Mouse (Mus musculus) urinary bladder, postnatal 14 days (tissue): Measurements from ENCODE around the gene Cts3.
"Not testable (repeated sequence)": the region's sequence is repeated elsewhere in the genome, so short reads cannot be mapped to it uniquely, and the experiment has no call there.

Experiments
- DNase-seq: peaks from one replicate; pipeline ENCODE4 v3.0.0; 2021; ENCODE audit warnings: low spot score

Gene Cts3

DNA sequence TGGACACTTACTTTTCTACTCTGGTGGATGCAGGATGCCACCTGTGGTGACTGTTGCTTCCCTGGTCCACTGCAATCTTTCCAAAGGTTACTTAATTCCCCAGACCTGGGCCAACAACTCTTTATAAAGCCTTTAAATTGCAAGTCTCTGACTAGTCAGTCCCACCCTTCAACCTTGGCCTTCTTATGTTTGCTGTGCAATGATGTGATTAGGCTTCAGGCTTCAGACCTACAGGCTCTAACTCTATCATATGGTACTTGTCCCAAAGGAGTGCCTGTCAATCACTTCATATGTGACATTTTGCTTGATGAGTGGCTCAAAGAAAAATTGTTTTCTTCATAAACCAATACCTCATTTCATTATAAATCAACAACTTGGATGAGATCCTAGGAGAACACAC lies at the start of gene Cts3:
Cts3 (minus strand) TSS at position 101 of the 400 bp plus-strand sequence.
- DNase-seq, result no peak

DNA sequence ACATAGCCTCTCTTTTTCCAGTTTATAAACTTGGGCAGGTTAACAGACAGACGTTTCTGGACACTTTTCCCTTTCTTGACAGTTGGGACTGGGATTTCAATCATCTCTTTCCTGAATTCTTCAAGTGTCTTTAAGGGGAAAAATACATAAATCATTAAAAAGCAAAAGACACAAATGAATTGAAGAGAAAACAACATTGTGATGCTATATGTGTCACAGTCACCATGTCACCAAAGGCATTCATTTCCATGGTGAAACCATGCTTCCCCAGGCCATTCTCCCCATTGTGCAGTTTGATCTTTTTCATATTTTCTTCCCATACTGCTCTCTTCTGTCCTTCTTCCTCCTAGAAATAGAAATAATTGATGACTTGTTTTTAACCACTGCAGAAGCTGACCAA lies 1.9 kb downstream of the Cts3 start, which contains the start of gene Gm49352:
Gm49352 (minus strand) TSS at position 101 of the 400 bp plus-strand sequence.
- not testable (repeated sequence) for DNase-seq

DNA sequence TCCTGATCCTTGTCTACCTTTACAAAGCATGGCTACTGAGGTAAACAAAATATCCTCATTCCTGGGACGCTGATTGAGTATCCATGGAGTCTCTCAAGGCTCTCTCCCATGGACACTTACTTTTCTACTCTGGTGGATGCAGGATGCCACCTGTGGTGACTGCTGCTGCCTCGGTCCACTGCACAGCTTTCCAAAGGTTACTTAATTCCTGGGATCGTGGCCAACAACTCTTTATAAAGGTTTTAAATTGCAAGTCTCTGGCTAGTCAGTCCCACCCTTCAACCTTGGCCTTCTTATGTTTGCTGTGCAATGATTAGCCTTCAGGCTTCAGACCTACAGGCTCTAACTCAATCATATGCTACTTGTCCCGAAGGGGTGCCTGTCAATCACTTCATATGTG lies 28.3 kb downstream of the Cts3 start, which contains the start of gene Ctsm:
Ctsm (minus strand) TSS at position 209 of the 400 bp plus-strand sequence.
- no peak for DNase-seq
